Mouse (Mus musculus) adrenal gland, postnatal 14 days (tissue): Measurements from ENCODE around the gene Rapgef5. TPM values are rescaled to one million over a fixed set of nuclear protein-coding genes. Genes with fewer than 3 reads are reported as not detected.

Experiments used
- DNase-seq: peaks from one replicate; pipeline ENCODE4 v3.0.0; 2021; ENCODE audit warnings: mixed read lengths
- long read RNA-seq, 2 experiments: library from polyadenylated mRNA; stranded (forward); transcript quantifications; one replicate each; pipeline ENCODE4 v2.0.0; 2021
- total RNA-seq: library from RNA; stranded (reverse); gene quantifications from 2 replicates; pipeline ENCODE4 v1.2.3, GENCODE M21; 2021

Rapgef5 gene
- total RNA-seq, result 38.9 and 42.0 TPM in 2 replicates
- long read RNA-seq, experiment 1, partial matches to known transcripts, result 0 of 3 reads
- long read RNA-seq, experiment 1, other reads (novel, unspliced or antisense), result 3 of 3 reads
- long read RNA-seq, experiment 2, full-length matches to known transcripts, result 1 of 2 reads
- long read RNA-seq, experiment 2, partial matches to known transcripts, result 0 of 2 reads
- long read RNA-seq, experiment 2, other reads (novel, unspliced or antisense), result 1 of 2 reads

DNA sequence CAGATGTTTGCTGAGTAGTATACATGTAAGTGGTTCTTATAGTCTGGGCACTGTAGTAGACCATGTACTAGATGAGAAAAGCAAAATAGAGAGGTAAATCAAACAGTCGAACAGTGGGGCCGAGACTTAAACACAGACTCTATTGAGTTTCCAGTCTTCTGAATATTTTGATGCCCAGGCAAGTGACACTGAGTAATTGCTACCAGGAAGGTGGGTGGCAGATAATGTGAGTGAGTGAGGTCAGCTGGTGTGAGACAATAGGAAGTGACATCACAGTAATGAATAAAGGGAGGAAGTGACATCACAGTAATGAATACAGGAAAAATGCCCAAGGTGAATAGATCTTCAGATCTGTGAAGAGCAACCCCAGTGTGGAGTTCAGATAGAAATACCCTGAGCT, at the start of gene Rapgef5:
TSS of gene Rapgef5 (plus strand) at position 301 of the 400 bp plus-strand sequence.
- DNase-seq, result no peak

DNA sequence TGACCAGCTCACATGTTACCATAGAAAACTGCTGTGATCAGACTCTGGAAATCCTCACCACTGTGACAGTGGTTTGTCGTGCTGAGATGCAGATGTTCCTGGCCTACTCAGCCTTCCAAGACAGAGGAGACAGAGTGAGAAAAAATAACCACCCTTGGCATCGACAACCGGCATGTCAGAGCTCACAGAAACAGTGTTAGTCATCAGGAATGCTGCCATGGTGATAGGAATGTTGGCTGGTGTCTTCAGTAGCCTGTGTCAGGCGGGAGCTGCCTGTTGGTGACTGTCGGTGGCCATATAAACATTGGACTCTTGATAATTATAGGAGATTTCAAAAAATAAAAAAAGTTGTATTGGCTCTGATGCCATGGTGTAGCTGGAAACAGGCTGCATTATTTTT, 48.0 kb upstream of the Rapgef5 start:
- peak; percentile 59 for DNase-seq

DNA sequence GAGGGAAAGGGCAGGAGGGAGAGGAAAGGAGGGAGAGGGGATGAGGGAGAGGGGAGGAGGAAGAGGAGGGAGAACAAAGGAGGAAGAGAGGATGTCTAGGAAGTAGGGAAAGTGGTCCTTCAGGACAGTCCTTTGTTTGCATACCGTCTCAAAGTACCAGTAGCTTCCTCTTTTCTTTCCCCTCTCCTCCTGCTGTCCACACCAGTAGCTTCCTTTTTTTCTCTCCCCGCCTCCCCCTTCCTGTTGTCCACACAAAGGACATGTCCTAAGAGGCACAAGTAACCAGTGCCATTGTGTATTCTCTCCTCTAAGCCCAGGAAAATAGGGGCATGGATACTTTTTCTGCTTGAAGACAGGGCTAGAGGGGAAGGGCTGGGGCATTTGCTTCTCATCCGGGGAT, 37.3 kb upstream of the Rapgef5 start:
- no peak for DNase-seq

DNA sequence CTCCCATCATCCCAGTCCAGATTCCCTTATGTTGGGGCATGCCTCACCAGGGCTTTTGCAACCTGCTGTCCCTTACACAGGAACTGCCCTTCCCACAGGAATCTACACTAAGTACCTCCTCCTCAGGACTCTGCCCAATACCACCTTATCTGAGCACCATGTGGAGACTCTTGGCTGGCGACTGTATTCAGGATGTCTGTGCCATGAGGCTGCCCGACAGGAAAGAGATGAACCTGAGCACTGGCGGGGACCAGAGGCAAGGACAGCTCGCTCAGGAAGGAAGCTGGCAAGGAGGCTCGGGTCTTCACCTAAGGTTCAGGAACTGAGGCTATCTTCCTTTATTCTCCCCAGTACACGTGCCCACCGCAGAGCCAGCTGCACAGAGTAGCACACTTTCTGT, 36.6 kb upstream of the Rapgef5 start:
- peak; percentile 35 for DNase-seq

DNA sequence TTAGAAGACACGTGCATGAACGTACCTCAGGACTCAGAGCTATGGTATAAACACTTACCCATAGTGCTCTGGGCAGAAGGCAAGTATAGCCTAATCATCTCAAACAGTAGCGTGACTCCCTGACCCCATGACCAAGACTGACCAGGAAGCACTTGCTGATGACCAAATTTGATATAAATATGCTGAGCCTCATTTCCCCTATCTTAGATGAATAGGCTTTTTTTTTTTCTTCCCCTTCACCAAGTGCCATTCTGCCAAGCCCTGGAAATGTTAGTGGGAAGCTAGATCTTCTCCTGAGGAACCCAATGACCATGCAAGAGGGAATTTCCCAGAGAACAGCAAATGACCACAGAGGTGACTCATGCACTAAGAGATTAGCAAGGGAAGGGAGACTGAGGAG, 35.3 kb upstream of the Rapgef5 start:
- DNase-seq, result no peak

DNA sequence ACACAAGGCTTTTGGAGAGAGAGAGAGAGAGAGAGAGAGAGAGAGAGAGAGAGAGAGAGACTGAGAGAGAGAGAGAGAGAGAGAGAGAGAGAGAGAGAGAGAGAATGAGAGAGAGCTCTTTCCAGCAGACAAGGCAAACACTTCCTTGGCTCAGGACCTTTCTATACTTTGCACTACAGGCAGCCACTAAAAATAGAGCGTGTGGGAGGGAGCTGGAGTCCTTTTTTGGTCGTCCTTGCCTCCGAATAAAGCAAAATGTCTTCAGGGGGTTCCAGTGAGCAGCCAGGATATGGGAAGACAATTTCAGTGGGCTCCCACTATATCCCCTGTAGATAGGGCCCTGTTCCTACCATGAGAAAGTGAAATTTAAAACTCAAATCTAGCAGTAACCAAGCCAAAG, 33.6 kb upstream of the Rapgef5 start:
- no peak for DNase-seq

DNA sequence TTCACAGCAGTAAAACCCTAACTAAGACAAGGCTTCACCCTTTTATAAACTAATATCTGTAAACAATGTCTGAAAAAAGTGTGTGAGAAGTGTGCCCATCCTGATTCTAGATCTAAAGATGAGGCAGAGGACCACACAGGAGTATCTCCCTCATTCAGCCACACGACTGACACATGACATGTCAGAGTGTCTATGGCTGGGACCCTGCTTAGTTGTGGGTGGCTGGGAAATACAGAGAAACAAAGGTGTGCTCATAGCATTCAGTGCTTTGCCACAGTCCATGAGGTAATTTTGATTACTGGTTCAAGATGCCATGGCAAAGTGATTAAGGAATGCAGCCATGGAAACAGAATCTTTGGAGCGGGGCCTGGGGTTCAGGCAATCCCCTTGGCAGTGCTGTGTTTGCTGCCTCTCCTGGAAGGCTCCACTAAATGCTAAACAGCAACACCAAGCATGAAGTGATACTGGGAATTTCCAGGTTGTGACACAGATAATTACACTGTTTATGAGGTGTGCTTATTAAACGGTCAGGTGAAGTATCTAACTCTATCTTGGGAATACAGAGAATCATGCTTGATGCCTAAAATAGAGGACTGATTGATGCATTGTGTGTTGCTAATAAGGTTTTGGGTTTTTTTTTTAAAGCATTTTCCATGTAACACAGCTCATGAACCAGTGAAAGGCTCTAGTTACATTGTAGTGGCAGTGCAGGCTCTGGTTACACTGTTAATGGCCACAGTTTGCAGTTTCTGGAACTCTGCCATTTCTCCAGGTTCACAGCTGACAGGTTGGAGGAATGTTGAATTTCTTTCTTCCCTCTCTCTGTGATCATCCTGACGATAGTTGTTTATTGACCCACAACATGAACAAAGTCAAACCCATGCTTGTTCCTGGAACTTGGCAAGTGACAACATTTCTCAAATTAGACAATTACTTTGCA, 29.9 kb upstream of the Rapgef5 start:
- DNase-seq, result no peak

DNA sequence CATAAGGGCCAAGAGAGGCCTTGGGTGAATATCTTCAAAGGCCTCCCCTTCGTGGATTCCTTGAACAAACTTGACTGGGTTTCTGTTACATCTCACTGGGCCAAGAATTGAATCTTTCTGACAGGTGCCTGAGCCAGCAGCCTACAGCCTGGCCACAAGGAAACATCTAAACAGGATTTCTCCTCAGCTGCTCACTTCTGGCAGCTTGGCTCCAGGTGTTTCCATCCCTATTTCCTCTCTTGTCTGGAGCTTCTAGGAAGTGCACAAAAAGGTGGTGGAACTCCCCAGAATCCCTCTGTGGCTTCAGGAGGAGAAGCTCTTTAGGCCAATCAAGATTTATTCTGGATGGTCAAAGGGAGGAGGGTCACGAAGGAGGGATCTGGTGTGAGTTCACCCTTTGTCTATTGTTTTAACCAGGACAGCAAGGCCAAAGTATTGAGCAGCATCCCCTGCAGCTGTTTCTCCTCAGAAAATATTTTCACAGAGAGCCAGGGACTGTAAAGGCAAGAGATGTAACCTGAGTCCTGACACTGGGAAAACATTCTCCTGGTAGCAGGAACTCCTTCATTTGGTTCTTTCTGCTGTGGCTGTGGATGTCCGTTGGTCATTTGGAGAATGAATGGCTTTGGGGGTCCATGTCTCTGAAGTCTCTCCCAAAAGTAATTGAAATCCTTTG, 19.6 kb upstream of the Rapgef5 start:
- no peak for DNase-seq

DNA sequence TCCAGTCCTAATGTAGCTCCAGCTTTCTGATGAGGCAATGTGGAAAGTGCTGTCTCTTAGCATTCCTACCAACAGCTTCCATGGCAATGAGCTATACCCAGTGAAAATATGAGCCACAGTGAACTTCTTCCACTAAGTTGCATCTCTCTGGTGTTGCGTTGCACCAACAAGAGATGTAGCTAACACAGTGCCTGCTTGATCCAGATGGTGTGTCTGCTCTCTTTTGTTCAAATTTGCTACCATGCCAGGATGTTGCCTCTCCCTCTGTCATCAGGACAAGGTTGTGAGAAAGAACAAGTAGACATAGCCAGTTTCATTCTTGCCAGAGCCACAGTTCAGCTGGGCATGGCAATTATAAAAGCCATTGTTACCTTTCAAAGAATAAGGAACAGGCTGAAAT, 18.9 kb upstream of the Rapgef5 start:
- DNase-seq, result no peak

DNA sequence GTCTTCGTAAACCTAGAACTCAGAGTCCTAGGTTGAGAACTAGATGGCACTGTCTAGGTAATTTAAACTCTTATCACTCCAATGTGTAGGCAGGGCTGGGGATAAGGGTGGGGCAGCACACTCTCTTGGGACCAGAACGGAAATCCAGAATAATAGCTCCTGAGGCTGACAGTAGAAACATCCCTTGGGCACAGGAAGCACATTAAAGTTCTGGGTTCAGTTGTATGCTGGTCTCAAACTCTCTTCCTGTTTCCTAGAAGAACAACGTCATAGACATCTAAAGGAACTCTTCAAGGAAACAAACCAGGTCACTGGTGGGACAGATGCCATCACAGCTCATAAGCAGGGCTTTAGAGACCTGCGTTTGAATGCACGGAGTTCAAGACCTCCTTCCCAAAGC, 17.0 kb upstream of the Rapgef5 start:
- peak; percentile 14 for DNase-seq

DNA sequence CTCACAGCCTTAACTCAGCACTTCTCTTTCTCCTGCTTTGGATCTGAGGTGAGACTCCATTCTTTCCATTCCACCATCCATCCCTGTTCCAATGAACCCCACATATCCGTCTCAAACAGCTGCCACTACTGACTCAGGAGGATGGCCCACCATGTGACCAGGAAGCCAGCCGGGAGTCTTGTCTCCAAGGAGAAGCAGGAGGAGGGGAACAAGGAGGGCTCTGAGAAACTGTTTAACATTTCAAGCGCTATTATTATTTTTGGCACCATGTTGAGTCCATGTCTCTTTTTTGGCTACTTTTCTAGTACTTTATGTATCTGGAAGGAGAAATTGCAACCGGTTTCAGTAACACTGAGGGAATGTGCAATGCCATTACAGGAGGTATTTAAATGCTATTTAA, 15.1 kb upstream of the Rapgef5 start:
- DNase-seq, result no peak

DNA sequence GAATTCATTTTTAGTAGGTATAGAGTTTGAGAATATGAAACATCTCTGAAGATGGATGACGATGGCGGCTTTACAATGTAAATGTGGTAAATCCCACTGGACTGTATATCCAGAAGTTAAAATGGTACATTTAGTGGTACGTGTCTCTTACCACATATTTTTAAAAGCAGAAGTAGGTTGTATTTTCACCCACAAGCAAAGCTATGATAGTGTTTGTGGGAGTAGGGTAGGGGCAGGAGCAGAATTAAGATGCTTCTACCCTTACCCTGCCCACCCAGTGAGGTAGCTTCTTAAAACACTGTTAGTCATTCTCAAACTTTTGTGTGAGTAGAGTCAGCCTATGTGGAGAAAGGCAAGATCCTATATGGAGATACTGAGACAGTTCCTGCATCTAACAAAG, 13.4 kb upstream of the Rapgef5 start:
- no peak for DNase-seq

DNA sequence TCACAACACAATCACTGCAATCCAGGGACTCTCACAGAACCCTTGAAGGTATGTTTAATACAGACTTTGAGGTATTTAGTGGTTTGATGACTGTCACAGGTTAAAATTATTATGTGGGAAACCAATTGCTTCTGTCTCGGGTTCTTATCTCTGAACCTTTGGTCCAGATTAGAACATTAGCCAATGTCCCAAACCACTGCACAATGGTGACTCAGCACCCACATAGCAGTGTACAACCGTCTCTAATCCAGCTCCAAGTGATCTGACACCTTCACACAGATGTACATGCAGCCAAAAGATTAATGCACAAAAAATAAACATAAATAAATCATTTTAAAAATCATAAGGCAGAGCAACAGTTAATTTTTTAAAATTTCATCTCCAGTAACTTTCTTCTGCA, 11.1 kb upstream of the Rapgef5 start:
- no peak for DNase-seq

DNA sequence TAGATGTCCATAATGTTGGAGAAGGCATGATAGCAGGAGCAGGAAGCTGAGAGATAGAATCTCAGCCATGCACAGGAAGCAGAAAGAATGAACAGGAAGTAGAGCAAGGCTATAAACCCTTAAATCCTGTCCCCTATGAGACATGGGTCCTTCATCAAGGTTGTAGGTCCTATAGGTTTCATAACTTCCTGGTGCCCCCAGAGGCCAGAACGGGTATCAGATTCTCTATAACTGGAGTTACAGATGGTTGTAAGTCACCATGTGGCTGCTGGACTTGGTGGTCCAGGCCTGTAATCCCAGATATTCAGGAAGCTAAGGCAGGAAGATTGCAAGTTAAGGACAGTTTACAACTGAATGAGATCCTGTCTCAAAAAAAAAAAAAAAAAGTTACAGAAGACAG, 8.5 kb upstream of the Rapgef5 start:
- no peak for DNase-seq

DNA sequence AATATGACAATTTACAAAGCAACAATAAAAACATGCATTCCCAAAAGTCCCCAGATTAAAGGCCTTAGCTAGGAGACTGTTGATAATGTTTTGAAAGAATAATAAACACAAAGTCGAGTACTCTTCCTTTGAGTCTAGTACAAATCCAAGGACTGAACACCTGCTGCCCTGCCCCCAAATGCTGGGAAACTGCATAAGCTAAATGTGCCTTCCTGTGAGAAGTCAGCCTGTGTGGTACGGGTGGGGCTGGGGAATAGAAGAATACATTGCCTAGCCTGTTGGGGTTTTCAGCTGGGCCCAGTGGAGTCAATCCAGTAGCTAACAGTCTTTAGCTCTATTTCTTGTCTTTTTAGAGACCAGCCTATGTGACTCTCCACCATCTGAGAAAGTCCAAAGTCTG, 6.4 kb upstream of the Rapgef5 start:
- DNase-seq, result no peak

DNA sequence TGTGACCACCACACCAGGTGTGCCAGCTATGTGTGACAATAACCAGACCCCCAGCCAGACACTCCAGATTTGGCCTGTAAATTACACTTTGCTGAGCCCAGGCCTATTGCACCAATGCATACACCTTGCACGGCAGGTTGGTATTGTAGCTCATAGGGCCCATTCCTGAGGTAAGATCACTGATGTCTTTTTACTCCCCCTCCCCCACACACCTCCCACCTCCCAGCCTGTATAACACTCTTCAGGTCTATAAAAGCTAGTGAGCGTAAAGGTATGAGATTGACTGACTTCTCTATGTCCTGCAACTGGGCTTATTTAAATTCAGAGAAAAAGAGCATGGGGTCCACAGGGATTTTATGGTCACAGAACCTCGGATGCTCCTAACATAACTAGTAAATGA, 3.8 kb upstream of the Rapgef5 start:
- no peak for DNase-seq

DNA sequence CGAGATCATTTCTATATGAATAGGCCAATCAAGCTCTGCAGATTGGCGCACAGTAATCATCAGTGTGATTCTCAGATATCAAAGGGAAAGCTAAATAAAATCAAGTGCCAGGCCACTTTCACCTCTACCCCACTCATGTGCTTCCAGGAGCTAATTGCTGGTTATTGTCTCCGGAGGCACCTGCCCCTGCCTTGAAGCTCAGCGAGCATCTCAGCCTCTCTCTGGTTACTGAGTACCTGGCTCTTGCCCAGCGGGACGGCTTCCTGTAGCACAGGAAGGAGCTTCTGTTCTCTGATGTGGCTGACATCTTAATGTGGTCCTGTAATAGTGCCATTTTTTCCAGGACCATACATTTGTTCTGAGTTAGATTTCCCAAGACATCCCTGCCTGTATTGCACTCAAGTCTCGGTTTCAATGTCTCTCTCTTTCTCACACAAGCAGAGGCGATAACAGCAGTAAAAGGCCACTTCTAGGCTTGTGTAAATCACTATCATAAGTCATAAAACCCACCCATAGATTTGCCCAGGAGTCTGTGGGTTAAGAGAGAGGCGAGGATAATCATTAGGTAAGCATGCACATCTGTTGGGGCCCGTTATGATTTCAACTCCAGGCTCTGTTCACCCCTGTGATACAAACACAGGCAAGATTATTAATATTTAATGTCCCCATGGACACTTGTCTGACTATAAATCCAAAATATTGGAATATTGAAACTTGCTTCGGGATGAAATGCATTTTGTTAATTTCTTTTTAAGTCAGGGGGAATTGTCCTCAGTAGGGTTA, 2.9 kb upstream of the Rapgef5 start:
- no peak for DNase-seq

DNA sequence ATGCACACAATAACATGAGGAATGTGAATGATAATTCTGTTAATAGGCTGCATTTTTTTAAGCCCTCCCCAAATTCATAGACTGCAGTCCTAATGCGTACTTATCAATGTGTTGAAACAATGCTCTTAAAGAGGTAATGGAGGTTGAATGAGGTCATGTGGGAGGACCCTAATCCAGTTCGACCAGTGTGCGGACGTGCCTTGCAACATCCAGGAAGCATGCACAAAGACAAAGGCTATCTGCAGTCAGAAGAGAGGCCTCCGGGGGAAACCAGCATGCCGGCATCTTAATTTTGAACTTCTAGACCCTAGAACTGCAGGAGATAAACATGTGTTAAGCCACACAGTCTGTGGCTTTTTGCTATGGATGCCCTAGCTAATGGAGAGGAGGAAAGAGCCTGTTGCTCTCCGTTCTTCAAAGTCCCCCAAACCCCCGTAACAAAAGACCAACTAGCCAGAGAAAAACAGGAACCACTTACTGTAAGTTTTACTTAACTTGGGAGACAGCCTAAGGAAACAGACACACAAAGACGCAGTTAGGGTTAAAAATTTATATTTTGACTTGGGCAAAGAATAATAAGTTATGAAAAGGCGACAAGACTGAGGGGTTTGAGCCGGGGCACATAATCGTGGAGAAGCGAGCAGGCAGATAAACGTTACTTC, 1.1 kb downstream of the Rapgef5 start:
- DNase-seq, result no peak

DNA sequence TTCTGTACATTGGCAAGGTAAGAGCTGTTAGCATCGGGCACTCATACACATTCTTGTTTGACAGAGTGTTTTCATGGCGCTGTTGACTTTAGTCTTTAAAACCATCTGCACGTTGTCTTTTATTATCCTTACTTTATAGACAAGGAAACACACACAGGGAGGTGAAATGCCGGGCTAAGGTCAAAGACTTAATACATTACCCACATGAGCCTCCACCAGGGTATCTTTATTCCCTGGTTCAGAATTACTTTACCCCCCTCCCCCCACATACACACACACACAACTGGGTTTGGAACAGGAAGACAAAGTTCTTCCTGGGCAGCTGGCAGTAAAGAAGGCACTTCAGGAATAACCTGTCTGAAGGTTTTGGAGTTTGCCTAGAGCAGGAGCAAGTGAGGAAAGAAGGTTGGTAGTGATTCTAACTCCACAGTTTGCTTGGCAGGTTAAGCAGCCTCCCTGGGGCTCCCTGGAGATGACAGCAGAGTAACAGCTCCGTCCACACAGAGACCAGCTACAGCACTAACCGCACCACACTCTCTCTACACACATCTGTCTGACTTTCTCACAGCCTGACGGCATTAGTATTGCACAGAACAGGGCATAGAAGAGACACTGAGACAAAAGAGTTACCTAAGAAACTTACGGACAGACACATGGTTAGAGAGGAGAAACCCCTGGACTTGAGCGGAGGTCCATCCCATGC, 8.2 kb downstream of the Rapgef5 start:
- DNase-seq, result no peak

DNA sequence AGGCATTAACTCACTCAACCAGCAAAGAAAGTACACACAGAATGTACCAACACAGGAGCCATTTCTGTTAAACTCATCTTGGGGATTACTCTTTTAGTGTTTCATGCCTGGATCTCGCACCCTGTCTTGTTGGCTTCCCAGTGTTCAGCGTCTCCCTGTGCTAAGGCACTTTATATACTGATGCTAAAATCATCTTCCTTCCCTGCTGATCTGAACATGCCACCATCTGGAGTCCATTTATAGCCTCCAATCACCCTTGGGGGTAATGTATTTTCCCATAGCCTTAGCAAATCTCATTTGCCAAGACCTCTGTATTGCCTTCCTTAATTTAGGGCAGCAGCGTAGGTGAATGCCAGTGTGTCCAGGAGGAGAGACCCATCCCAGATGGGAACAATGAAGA, 11.6 kb downstream of the Rapgef5 start:
- no peak for DNase-seq

DNA sequence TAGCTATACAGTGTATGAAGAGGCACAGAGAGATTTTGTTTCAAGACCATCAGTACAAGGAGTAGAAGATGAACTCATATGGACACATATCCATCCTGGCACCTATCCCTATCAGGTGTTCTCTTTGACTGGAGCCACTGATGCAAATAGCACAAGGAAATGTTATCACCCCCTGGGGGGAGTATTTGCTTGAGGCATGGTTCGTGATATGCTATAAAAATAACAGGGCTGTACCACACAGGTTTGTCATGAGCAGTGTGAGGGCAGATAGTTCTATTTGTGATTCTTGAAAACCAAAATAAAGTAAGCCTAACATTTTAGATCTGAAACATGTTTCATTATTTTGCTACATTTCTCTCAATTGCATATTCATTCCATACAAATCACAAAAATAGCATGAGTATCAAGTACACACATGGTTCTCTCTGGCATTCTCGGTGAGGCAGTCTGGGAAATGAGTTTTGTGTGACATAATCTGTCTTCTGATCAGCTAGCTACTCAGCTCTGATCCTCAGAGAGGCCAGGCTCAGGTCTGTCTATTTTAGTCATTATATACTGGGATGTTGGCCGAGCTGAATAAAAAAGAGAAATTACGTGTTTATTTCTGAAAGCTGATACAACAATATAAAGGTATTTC, 12.3 kb downstream of the Rapgef5 start:
- DNase-seq, result no peak
